Mouse (Mus musculus) CD4-positive helper T cell, adult 2 months (primary cell): ENCODE measurements around the gene Zbtb46.

Source experiments
- DNase-seq: peaks from one replicate; pipeline ENCODE4 v3.0.0-alpha.2; 2012; ENCODE audit warnings: low read depth, missing footprints, low spot score

Zbtb46 gene

DNA sequence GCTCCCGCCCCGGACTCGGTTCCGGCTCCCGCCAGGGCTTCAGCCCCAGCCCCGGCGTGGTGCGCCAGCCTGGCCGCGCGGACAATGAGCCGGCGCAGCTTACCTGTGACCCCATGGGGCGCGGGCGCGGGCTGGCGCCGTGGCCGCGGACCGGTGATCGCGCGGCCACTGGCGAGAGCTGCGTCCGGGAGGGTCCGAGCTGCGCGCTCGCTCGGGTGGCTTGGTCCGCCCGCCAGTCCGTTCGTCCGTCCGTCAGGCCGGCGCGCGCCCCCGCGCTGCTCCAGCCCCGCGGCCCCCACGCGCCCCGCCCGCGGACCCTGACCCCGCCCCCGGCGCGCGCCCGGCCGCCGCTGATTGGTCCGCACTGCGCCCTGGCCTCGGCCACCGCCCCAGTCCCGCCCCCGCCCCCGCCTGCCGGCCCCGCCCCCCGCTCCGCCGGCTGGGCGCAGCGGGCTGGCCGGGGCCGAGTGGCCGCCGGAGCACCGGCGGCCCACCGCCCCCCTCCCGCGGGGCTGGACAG lies at the start of gene Zbtb46:
Gene Zbtb46, minus strand, starts transcription at position 274 of the 520 bp plus-strand sequence.
- no peak for DNase-seq

DNA sequence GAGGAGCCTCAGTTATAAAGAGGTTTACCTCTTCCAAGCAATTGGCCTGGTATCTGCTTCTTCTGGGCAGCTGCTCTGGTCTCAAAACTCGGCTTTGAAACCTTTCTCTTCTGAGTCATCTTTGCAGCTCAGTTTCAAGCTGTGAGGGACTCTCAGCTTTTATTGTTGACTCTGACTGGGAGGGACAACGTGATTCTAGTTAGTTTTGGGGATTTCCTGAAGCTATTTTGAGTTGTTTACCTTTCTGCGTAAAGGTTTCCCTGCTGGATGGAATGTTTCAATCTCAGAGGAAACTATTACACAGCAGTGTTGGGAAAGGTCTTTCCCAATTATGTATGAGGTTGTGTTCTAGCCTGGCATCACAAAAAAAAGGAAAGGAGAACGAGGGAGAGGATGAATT lies 39.4 kb upstream of the Zbtb46 start:
- DNase-seq: peak; percentile 16

DNA sequence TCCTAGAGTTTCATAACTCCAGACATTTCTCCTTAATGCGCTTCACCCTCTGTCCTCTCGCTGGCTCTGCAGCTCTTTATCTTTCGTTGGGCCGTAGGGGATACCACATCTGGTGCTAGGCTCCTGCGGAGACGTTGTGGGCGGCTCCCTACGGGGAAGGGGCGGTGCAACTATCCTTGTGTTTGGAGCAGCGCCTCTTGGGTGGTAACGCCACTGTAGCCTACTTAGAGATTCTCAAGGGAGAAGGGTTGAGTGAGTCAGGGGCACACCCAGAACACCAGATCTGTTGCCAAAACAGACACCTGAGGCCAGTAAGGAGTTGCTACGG lies 38.3 kb upstream of the Zbtb46 start:
- peak; percentile 82 for DNase-seq

DNA sequence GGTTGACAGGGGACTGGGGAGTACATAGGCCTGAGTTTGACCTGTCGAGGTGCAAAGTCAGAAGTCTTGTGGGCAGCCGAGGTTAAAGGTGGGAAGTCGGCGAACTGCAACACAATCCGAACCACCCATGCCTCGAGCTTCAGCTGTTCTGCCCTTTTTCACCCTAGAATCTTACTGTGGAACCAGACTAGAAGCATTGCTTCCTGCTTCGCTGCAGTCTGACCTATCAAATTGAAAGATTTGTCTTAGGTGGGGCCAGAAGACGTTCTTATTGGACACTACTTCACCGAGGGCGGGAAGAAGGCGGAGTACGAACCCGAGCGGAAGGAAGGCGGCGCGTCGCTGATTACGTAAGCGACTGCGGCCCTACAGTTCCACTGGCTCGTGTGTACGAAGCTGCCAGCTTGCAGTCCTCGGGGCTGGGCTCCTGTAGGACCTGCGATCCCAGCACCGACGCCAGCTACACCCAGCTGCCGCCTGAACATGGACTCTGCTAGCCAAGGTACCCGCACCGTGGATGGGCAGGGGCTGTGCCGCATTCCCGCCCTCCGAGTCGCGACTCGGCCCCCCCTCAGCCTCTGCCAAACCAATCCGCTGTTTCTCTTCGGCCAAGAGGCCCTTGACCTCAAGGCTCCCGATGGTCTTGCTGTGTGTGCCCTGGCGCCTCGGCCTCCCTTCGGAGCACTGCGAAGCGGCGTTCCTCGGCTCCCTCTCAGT lies 37.8 kb upstream of the Zbtb46 start, which contains the start of gene Tpd52l2:
Gene Tpd52l2, plus strand, starts transcription at position 312 of the 717 bp plus-strand sequence.
- DNase-seq: peak; percentile 98

DNA sequence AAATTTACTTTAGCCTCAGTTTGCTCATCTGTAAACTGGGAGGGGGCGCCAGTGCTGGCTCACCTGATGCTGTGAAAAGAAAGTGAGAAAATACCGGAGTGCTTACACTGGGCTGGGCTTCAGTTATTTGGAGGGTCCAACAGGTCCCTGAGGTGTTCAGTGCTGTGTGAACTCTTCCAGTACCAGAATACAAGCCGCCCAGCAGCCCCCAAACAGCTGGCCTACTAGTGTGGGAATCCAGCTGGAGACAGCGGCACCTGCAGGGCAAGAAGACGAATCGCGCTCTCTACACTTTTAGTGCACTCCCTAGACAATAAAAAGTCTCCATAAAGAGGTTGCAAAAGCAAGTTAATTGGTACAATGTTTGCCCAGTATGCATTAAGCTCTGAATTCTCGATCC lies 37.1 kb upstream of the Zbtb46 start:
- DNase-seq: peak; percentile 83

DNA sequence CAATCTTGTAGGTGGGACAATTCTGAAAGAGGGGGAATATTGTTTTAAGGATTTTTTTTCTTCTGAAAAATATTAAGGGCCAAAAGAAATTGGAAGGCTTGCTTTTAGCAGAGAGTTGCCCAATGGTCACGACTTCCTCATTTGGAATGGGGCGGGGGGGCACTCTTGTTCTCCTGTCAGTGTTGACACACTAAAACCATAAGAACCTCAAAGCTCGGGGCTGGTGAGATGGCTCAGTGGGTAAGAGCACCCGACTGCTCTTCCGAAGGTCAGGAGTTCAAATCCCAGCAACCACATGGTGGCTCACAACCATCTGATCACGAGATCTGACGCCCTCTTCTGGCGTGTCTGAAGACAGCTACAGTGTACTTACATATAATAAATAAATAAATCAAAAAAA lies 36.6 kb upstream of the Zbtb46 start:
- DNase-seq: peak; percentile 33

DNA sequence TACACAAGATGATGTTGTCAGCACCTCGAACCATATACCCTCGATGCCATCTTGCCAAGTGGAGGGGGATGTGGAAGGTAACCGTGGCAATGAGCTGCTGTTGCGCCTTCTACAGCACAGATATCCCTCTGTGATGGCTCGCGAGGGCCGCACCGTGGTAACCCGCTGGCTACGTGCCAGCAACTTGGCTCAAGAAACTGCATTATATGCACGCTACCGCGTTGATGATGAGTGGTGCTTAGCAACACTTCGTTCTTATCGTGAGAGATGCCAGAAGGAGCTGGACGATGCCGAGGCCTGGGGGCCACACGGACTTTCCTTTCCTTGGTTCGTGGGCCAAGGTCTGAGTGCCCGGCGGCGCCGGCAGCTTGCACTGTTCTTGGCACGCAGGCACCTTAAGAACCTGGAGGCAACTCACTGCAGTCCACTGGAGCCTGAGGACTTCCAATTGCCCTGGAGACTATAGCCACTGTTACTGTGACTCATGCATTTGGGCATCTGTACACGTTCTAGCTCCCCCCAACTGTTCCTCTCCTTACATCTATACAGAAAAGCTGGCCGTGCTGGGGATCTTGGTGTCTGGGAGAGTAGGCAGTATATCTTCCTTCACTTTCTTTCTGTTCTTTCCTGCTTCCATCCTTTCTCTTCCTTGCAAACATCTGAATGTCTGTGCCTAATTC lies 35.2 kb upstream of the Zbtb46 start:
- no peak for DNase-seq

DNA sequence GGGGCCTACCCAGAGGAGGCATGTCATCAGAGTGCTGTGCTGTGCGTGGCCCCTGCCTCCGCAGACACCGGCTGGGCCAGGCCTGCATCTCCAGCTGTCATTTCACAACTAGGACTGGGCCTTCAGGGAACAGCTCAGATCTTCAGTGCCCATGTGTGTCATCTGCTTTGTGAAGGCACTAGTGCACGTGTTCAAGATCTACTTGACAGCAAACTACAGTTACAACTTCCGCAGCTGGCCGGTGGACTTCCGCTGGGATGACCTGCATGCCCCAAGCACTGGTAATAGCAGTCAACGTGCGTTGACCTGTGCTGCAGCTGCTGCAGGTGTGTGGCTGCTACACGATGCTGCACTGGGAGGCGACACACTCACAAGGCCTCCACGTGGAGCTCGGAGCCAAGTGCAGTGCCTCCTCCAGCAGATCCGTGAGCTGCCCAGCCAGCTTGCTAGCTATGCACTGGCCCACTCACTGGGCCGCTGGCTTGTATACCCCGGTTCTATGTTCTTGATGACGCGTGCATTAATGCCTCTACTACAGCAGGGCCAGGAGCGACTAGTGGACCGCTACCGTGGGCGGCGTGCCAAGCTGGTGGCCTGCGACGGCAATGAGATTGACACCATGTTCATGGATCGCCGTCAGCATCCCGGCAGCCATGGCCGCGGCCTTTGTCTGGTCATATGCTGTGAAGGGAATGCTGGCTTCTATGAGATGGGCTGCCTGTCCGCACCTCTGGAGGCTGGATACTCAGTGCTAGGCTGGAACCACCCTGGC lies 34.1 kb upstream of the Zbtb46 start, which contains the start of gene Abhd16b:
Gene Abhd16b, plus strand, starts transcription at position 51 of the 772 bp plus-strand sequence.
- DNase-seq: no peak

DNA sequence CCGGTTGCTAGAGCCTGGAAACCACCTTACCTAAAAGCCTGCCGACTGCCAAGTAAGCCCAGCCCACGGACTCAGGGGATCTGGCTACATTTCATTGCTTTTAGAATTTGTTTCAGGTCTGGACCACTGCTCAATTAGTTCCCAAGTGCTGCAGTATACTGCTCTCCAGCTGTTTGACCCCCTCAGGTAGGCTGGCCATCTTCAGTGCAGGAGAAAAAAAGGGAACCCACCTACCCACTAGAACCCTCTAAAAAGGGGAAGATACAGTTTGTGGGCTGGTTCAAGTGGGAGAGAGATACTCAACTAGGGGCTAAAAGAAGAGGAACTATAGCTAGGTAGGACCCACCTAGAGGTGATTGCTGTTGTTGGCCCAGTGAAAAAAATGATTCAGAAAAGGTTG lies 33.0 kb upstream of the Zbtb46 start:
- DNase-seq: no peak

DNA sequence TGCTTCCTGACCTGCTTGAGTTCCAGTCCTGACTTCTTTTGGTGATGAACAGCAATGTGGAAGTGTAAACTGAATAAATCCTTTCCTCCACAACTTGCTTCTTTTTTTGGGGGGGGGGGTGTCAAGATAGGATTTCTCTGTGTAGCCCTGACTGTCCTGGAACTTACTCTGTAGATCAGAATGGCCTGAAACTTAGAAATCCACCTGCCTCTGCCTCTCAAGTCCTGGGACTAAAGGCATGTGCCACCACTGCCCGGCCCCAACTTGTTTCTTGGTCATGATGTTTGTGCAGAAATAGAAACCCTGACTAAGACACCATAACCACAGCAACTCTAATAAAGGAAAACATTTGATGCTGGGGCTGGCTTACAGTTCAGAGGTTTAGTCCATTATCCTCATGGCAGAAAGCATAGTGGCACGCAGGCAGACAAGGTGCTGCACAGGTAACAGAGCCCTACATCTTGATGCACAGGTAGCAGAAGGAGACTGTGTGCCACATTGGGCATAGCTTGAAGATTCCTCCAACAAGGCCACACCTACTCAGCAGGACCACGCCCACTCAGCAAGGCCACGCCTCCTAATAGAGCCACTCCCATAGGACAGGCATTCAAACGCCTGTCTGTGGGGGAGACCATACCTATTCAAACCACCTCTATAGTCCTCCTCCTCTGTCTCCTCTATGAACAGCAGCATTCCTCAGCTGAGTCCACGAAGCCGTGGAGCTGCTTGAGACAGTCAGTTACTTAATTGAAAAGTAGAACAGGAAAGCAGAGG lies 32.4 kb upstream of the Zbtb46 start:
- DNase-seq: peak; percentile 62

DNA sequence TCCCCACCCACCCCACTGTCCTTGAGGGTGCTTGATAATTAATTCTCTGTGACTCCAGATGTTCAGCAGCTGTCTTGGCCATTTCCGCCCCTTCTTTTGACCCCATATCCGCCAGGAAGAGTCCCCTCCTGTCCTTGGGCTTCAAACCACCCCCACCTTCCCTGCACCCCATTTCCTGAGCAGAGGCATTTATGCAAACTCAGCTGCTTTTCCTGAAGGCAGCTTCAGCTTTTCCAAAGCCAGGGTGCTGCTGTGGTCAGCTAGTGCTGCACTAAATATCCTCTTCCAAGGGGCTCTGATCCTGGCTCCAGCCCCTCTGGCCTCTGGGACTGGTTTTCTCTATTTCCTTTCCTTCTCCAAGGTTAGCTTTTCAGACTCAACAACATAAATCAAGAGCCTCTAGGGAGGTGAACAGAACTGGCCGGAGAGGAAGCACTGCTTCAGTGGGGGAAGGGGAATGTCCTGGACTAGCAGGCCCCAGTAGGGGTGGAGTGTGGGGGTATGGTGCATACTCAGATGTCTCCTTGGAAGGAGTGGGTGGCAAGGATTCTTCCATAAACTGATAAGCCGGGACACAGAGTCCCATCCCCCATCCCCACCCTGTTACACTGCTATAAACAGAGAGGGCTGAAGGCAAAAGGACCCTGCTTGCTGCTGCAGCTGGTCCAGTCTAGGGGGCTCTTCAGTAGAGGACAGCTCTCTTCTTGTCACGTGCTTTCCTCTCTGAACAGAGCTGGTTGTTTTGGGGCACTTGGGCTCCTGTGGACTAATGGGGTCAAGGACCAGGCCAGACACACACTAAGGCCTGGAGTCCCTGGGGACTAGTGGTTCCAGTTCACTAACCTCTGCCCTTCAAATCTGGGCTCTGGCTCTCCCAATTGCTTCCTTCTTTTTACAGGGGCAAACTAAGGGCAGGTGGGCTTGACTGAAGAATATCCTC lies 28.4 kb upstream of the Zbtb46 start:
- DNase-seq: no peak

DNA sequence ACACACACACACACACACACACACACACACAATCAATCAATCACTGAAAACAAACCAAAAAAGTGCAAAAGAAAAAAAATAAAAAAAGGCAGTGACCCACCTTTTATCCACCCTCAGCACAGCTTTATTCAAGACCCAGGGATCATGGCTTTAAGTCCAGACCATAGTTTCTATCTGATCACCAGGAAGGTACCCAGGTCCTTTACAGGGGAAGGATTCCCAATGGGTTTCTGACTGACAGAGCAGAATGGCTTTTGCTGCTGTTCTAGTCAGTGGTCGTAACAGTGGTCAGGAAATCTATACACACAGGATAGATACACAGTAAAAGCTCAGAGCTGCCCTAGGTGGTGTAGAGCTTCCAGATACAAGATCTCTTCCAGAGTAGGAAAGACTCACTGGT lies 26.5 kb upstream of the Zbtb46 start:
- DNase-seq: no peak

DNA sequence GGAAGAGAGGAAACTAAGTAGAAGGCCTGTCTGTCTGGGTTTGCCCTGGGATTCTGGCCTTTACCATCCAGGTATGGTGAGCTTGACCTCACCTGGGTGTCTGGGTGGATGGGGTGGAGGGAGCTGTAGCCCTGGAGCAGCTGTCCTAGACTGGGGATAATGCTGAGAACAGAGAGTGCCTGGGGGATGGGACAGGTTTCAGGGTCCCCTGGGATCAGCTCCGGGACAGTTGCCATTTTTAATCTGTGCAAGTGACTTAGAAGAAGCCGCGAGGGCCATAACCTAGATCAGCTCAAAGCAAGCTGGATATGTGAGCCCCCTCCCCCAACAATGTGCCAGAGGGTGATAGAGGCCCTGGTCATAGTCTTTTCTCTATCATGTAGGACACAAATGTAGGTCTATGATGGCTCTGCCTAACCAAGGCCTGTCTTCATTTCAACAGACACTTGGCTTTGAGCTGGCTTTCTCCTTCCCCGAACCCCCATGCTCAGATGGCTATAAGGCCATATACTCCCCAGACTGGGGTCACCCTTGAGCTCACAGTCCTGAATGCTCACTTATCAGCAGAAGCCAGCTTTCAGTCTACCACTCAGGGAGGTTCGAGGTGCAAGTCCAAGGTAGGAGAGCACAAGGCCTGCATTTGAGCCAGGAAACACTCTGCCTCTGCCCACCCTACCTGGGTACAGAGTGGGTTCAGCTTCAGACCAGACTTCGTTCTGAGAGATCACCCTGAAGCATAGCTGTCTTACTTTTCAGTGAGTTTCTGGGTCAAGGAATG lies 25.4 kb upstream of the Zbtb46 start:
- DNase-seq: no peak

DNA sequence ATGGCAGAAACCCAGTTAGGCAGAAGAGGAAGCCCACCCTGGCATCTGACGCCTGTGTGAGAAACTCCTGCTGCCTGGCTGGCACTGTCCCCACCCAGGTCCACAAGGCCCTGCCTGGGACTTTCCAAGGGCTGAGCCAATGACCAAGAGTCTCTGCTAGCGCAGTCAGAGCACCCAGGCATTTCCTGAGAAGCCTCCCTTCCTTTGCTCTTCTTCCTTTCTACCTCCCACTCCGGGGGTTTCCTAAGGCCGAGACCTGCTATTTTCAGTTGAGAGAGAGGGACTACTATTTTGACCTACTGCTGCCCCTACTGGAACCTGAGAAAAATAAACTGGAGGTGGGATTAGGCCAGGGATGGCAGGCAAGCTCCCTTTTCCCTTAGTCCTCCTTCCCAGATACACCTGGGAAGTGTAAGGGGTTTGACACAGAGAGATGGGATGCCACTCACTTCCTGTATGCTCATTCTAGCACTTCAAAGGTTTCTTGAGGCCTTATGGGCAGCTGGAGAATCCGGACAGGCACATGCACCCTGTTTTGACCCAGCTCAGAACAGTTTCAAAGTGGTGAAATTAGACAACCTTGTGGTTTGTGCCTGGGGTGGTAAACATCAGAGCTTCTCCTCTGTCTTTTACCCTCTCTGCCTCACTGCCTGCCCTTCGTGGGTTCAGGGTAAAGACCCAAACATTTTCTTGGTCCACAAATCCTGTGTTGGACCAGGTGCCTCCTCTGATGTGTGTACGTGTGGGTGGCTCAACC lies 24.5 kb upstream of the Zbtb46 start:
- peak; percentile 83 for DNase-seq

DNA sequence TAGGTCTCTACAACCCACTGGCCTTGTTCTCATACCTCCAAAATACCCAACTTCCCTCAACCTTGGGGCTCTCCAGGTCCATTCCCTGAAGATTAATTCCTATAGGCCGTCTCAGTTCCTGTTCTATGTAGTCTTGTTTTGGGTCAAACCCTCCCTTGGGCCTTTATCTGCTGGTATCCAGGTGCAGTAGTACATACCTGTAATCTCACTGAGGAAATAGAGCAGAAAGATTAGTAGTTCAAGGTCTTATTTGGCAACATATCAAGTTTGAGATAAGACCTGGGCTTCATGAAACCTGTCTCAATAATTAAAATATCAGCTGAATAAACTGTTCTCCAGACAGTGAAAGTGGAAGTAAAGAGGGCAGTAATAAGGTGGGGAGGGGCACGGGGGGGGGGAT lies 23.9 kb upstream of the Zbtb46 start:
- peak; percentile 14 for DNase-seq

DNA sequence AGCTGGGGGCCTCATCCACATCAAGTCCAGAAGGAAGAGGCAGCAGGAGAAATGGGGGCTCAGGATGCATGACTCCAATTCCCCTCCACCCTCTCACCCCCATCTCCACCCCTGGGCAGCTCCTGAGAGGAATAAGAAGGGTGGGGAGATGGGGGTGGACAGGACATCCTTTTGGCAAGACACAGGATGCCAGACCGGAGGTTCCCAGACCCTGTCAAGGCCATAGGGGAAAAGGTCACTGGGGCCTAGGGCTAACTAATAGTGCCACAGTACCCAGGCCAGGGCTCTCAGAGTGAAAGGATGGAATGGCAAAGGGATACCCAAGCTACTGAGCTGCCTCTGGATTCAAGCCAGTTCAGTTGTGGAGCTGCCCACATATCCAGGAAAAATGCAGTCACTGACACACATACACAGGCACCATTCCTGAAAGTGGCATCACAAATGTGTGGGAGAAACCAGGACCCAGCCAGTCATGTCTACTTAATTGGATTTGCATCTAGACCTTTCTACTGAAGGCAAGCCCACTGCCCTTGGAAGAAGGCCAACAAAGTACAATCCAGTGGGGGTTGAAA lies 13.1 kb upstream of the Zbtb46 start:
- no peak for DNase-seq

DNA sequence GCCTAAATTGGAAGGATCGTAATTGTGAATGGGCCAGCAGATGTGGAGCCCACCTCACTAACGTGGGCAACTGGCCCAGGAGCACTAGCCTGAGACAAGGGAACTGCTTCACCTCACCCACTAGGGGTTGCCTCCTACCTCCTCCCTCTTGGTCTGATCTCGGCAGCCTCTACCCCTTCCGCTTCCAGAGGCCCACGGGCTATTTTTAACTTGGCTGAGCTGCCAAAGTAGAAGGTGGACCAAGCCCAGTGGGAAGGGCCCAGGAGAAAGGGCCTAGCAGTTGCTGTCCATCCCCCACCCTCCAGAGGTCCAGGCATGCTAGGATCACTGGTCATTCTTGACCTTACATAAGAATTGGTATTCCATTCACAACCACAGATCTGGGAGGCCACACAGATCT lies 12.0 kb upstream of the Zbtb46 start:
- no peak for DNase-seq

DNA sequence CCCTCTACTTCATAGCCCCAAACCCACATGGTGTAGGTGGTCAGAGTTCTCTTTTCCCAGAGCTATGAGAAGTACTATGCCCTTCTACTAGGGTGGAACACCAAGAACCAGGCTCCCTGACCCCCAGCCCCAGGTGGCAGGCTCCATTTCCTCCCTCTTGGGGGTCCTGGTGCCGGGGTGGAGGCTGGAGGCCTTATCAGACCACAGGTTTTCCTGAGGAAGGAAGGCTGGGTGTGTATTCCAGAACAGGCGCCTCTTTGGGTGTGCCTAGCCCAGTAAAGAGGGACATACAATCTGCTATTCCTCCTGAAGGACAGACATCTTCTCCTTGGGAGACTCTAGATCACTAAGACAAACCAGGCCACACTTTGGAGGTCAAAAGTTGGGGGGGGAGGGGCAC lies 11.1 kb upstream of the Zbtb46 start:
- no peak for DNase-seq

DNA sequence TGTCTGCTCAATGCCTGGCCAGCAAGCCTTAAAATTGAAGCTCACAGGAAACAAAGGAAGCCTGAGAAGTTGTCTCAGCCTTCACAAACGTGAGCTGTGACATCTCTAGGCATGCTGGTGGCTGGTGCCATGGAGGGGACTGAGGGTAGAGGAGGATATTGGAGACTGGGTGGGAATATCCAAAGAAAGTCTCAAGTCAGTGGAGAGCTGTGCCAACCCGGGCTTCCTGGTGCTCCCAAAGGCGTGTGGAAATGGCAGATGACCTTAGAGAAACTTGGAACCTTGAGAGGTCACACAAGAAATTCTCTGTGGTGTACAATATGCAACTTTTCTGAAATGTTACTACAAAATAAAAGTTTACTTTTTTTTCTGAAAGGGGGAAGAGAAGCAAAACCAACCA lies 6.2 kb upstream of the Zbtb46 start:
- no peak for DNase-seq
